In genomic region chr12:79937876-79938275, GRCm38 (mm10) we compare ENCODE assay signal across 10 mouse cellular contexts.
DNase-seq lines count a peak whose midpoint lies in the region; ATAC-seq lines count a peak whose summit lies in the region.
"Had no signal": no experiment of that assay in that cellular context is flagged by ENCODE, and none has a peak within 500 bp of the region (broad histone marks: within the 10 kb centered on the region; RNA-seq: fewer than 3 reads in every experiment).

No protein-coding gene starts in this region.

- H3K4me3 ChIP-seq in kidney, embryonic 15.5 days (replicated peaks) = no peak overlapping the region
- no peak overlapping the region for H3K4me3 ChIP-seq in intestine, embryonic 16.5 days (ENCODE audit: low read length)

- H3K9ac ChIP-seq in kidney, embryonic 15.5 days = no peak overlapping the region
- no peak overlapping the region for H3K9ac ChIP-seq in intestine, embryonic 16.5 days (ENCODE audit: low read depth, low read length)

- H3K36me3 ChIP-seq in kidney, embryonic 15.5 days = no peaks in the 10 kb centered on the region
- no peaks in the 10 kb centered on the region for H3K36me3 ChIP-seq in intestine, embryonic 16.5 days (ENCODE audit: control insufficient read depth, insufficient read depth, low read length)

- peaks cover 38% of the 10 kb centered on the region for H3K4me1 ChIP-seq in kidney, embryonic 15.5 days
- peaks cover 27% of the 10 kb centered on the region for H3K4me1 ChIP-seq in intestine, embryonic 16.5 days (ENCODE audit: control insufficient read depth, insufficient read depth, low read length)

- no peaks in the 10 kb centered on the region for H3K27me3 ChIP-seq in kidney, embryonic 15.5 days
- H3K27me3 ChIP-seq in intestine, embryonic 16.5 days (replicated peaks; ENCODE audit: control insufficient read depth, insufficient read depth, low read length) = no peaks in the 10 kb centered on the region

- 88% methylated on average over 4 of the region's 4 CpGs for WGBS in kidney, embryonic 15.5 days
- WGBS in intestine, embryonic 16.5 days = 84% methylated on average over 4 of the region's 4 CpGs

- DNase-seq in adrenal gland, adult (ENCODE audit: inconsistent age in 2 of 2, low spot score in 1 of 2) = peak; percentile 49 to 90
- DNase-seq in adrenal gland, postnatal 4 days (ENCODE audit: low spot score in 2 of 2) = no peak
- DNase-seq in kidney, postnatal 4 days = no peak
- DNase-seq in 416B (ENCODE audit: low read depth) = peak; percentile 24
- DNase-seq in frontal cortex, adult 2 months (ENCODE audit: extremely low spot score in 1 of 2, low spot score in 1 of 2) = no peak
- DNase-seq: left cerebral cortex, postnatal 4 days had no signal

- no peak overlapping the region for H3K4me2 ChIP-seq in kidney, embryonic 15.5 days
- H3K4me2 ChIP-seq in intestine, embryonic 16.5 days (ENCODE audit: low read depth, low read length) = no peak overlapping the region

- H3K9me3 ChIP-seq in kidney, embryonic 15.5 days (replicated peaks) = no peaks in the 10 kb centered on the region
- H3K9me3 ChIP-seq in intestine, embryonic 16.5 days (ENCODE audit: control insufficient read depth, low read length) = no peaks in the 10 kb centered on the region

- ATAC-seq in kidney, embryonic 15.5 days (replicated peaks; ENCODE audit: low FRiP score) = no peak
- no peak for ATAC-seq in intestine, embryonic 16.5 days
- ATAC-seq in monocyte, adult 5-6 weeks (replicated peaks; ENCODE audit: insufficient number of reproducible peaks, low FRiP score, low TSS enrichment, poor library complexity, severe bottlenecking) = no peak
- ATAC-seq: midbrain, embryonic 16.5 days had no signal

- H3K27ac ChIP-seq in kidney, embryonic 15.5 days = peak overlapping the region; percentile 90
- H3K27ac ChIP-seq in intestine, embryonic 16.5 days (ENCODE audit: low read length) = peak overlapping the region; percentile 87

Comparison
In these comparisons a context has a peak if more than half of its experiments do, and no peak if none do; other contexts are left out.
1. DNase-seq: peak in adrenal gland, adult (2 of 2) and 416B (single experiment); none in adrenal gland, postnatal 4 days (0 of 2), kidney, postnatal 4 days (0 of 2) and frontal cortex, adult 2 months (0 of 2).